8 mouse cellular contexts compared by ENCODE assay signal in genomic region chr6:99667290-99667689, GRCm38 (mm10). TPM values are rescaled to one million over a fixed set of nuclear protein-coding genes. Genes with fewer than 3 reads are reported as not detected.
A peak's percentile ranks its signal among the peaks of the same experiment; 100 is the strongest.
DNase-seq lines count a peak whose midpoint lies in the region; ATAC-seq and TF ChIP-seq lines count a peak whose summit lies in the region.

No protein-coding gene starts in this region.

- DNase-seq in lung, postnatal 10 days = peak; percentile 18
- no peak for DNase-seq in lung, adult 2 months
- no peak for DNase-seq in liver, postnatal 0 days
- DNase-seq in thymus, adult 2 months = no peak
- DNase-seq in frontal cortex, postnatal 36 days (ENCODE audit: low spot score in 2 of 2) = no peak
- DNase-seq in gastrocnemius, adult 8-10 months (ENCODE audit: low spot score in 2 of 2) = no peak
- no peak for DNase-seq in gastrocnemius, postnatal 36 days

- no peak for TF ChIP-seq CTCF in lung, adult 2 months (IDR thresholded peaks at IDR 0.05; ENCODE audit: insufficient read depth, low read length)
- TF ChIP-seq CTCF in liver, postnatal 0 days (IDR thresholded peaks at IDR 0.05; ENCODE audit: low read depth) = no peak
- TF ChIP-seq CTCF in thymus, adult 2 months (IDR thresholded peaks at IDR 0.05; ENCODE audit: borderline replicate concordance, control insufficient read depth, extremely low read depth, insufficient read depth, low read length, poor library complexity) = no peak

- H3K36me3 ChIP-seq in heart, embryonic 14.5 days (ENCODE audit: control insufficient read depth, insufficient read depth, low read length) = no peaks in the 10 kb centered on the region
- no peaks in the 10 kb centered on the region for H3K36me3 ChIP-seq in liver, postnatal 0 days (replicated peaks; ENCODE audit: insufficient read depth, low read length)
- no peaks in the 10 kb centered on the region for H3K36me3 ChIP-seq in thymus, adult 2 months (ENCODE audit: control insufficient read depth, insufficient read depth, low read length)

- TF ChIP-seq POLR2A in lung, adult 2 months (IDR thresholded peaks at IDR 0.05; ENCODE audit: borderline replicate concordance, extremely low read depth, low read depth, low read length) = no peak
- 0 out of 2 replicates have a peak, but pooled peaks have one; percentile 36 for TF ChIP-seq POLR2A in thymus, adult 2 months (IDR thresholded peaks at IDR 0.05; ENCODE audit: control insufficient read depth, extremely low read depth, insufficient read depth, low read length, poor library complexity)

- no peak overlapping the region for H3K27ac ChIP-seq in heart, embryonic 14.5 days (replicated peaks in 1 of 2; ENCODE audit: control insufficient read depth in 1 of 2, insufficient read depth in 1 of 2, low read depth in 2 of 2, low read length in 2 of 2)
- H3K27ac ChIP-seq in liver, postnatal 0 days (ENCODE audit: low read depth) = peak overlapping the region; percentile 59; the same call in 1 of the 2 replicates
- H3K27ac ChIP-seq in thymus, adult 2 months (ENCODE audit: control insufficient read depth, insufficient read depth, low read length) = peak overlapping the region; percentile 63

- WGBS in lung, adult 2 months = 47% methylated on average over 8 of the region's 8 CpGs
- WGBS in heart, embryonic 14.5 days = 53% methylated on average over 8 of the region's 8 CpGs
- 19% methylated on average over 8 of the region's 8 CpGs for WGBS in liver, postnatal 0 days (ENCODE audit: insufficient replicate concordance)
- 18% methylated on average over 8 of the region's 8 CpGs for WGBS in thymus, adult 2 months

- intact Hi-C loops in gastrocnemius, postnatal 36 days (cut with DNase I) = no loop called here

- peak overlapping the region; percentile 89 for H3K4me2 ChIP-seq in heart, embryonic 14.5 days (ENCODE audit: low read length)
- H3K4me2 ChIP-seq in liver, postnatal 0 days (ENCODE audit: low read depth, low read length) = peak overlapping the region; percentile 82

- peaks cover 3% of the 10 kb centered on the region for H3K4me1 ChIP-seq in lung, adult 2 months (ENCODE audit: control insufficient read depth, insufficient read depth, low read length)
- H3K4me1 ChIP-seq in heart, embryonic 14.5 days (ENCODE audit: control insufficient read depth in 2 of 2, insufficient read depth in 2 of 2, low read length in 2 of 2) = peaks cover 5 to 6% of the 10 kb centered on the region in 2 experiments; a peak in 2 of 4 replicates
- no peaks in the 10 kb centered on the region for H3K4me1 ChIP-seq in liver, postnatal 0 days (ENCODE audit: insufficient read depth)
- peaks cover 35% of the 10 kb centered on the region for H3K4me1 ChIP-seq in thymus, adult 2 months (replicated peaks; ENCODE audit: control insufficient read depth, insufficient read depth, low read length)

- H3K4me3 ChIP-seq in lung, adult 2 months (replicated peaks; ENCODE audit: extremely low read depth, low read depth, low read length) = no peak overlapping the region
- H3K4me3 ChIP-seq in heart, embryonic 14.5 days (ENCODE audit: control insufficient read depth in 1 of 2, insufficient read depth in 1 of 2, low read depth in 1 of 2, low read length in 2 of 2) = no peak overlapping the region; a peak in 1 of 4 replicates
- H3K4me3 ChIP-seq in liver, postnatal 0 days (ENCODE audit: low read depth, low read length) = peak overlapping the region; percentile 67
- peak overlapping the region; percentile 94 for H3K4me3 ChIP-seq in thymus, adult 2 months (ENCODE audit: control insufficient read depth, insufficient read depth, low read length)

- no peaks in the 10 kb centered on the region for H3K9me3 ChIP-seq in heart, embryonic 14.5 days (ENCODE audit: control insufficient read depth, low read length)
- H3K9me3 ChIP-seq in liver, postnatal 0 days (ENCODE audit: low read length) = no peaks in the 10 kb centered on the region

- H3K9ac ChIP-seq in heart, embryonic 14.5 days (ENCODE audit: low read length) = peak overlapping the region; percentile 87; the same call in 1 of the 2 replicates
- H3K9ac ChIP-seq in liver, postnatal 0 days (replicated peaks) = peak overlapping the region; percentile 16; the same call in 1 of the 2 replicates

- no peak for ATAC-seq in heart, embryonic 14.5 days (ENCODE audit: insufficient number of reproducible peaks, insufficient read depth, low FRiP score, low read depth)
- 0 out of 2 replicates have a peak, but pooled peaks have one; percentile 8 for ATAC-seq in liver, postnatal 0 days

- no peaks in the 10 kb centered on the region for H3K27me3 ChIP-seq in heart, embryonic 14.5 days (ENCODE audit: control insufficient read depth, insufficient read depth, low read length)
- peaks cover 4% of the 10 kb centered on the region; the same call in 1 of the 2 replicates for H3K27me3 ChIP-seq in liver, postnatal 0 days (ENCODE audit: insufficient read depth, low read length)
- H3K27me3 ChIP-seq in thymus, adult 2 months (ENCODE audit: control insufficient read depth, insufficient read depth, low read length) = no peaks in the 10 kb centered on the region

- no peak for TF ChIP-seq EP300 in liver, postnatal 0 days (IDR thresholded peaks at IDR 0.05; ENCODE audit: low read depth)

RNA-seq across cellular contexts. Expression of gene Gm20696, which starts 0.7 kb away (rescaled TPM):
- polyA plus RNA-seq in lung, adult 2 months (2012; rRNA removed) = 0.71 and 1.4 TPM in 2 replicates
- polyA plus RNA-seq in heart, embryonic 14.5 days (2014; fragmentation: Nextera tagmentation; extraction: Ambion mirVana) = 3.9 and 4.2 TPM in 2 replicates
- polyA plus RNA-seq in liver, postnatal 0 days (2015; fragmentation: Nextera tagmentation; extraction: Ambion mirVana) = 0.86 and 1.2 TPM in 2 replicates
- polyA plus RNA-seq in thymus, adult 2 months (2012; rRNA removed) = 2.7 and 3.3 TPM in 2 replicates
- 1 to 10 TPM in 1 of 4 experiments, under 1 TPM in 3; 0.72 to 1.3 (median 0.81) TPM for total RNA-seq in gastrocnemius, adult 8-10 months (2022)
- 1 to 10 TPM; 1.4 to 1.6 TPM for total RNA-seq in gastrocnemius, postnatal 36 days (2021)

RNA-seq across cellular contexts. Expression of gene Eif4e3, which starts 0.7 kb away (rescaled TPM):
- polyA plus RNA-seq in lung, adult 2 months (2012; rRNA removed) = 10.8 and 15.2 TPM in 2 replicates
- 7.9 and 10.1 TPM in 2 replicates for polyA plus RNA-seq in heart, embryonic 14.5 days (2014; fragmentation: Nextera tagmentation; extraction: Ambion mirVana)
- 3.8 and 4.3 TPM in 2 replicates for polyA plus RNA-seq in liver, postnatal 0 days (2015; fragmentation: Nextera tagmentation; extraction: Ambion mirVana)
- 30.4 and 34.4 TPM in 2 replicates for polyA plus RNA-seq in thymus, adult 2 months (2012; rRNA removed)
- 10 to 100 TPM; 30.8 to 37.5 (median 31.9) TPM for total RNA-seq in gastrocnemius, adult 8-10 months (2022)
- 10 to 100 TPM; 24.3 to 29.6 TPM for total RNA-seq in gastrocnemius, postnatal 36 days (2021)

RNA-seq across cellular contexts. Expression of gene Gpr27, which starts 25.2 kb away (rescaled TPM):
- polyA plus RNA-seq in lung, adult 2 months (2012; rRNA removed) = 3.0 and 4.2 TPM in 2 replicates
- 1.6 and 1.8 TPM in 2 replicates for polyA plus RNA-seq in heart, embryonic 14.5 days (2014; fragmentation: Nextera tagmentation; extraction: Ambion mirVana)
- polyA plus RNA-seq in liver, postnatal 0 days (2015; fragmentation: Nextera tagmentation; extraction: Ambion mirVana) = 0.17 and 0.18 TPM in 2 replicates
- polyA plus RNA-seq in thymus, adult 2 months (2012; rRNA removed) = 2.1 and 2.6 TPM in 2 replicates
- total RNA-seq in gastrocnemius, adult 8-10 months (2022) = under 1 TPM; 0.34 to 0.87 (median 0.66) TPM
- under 1 TPM; 0.66 to 0.96 TPM for total RNA-seq in gastrocnemius, postnatal 36 days (2021)

RNA-seq across cellular contexts. Expression of gene Prok2, which starts 58.9 kb away (rescaled TPM):
- not detected in 2 replicates for polyA plus RNA-seq in lung, adult 2 months (2012; rRNA removed)
- polyA plus RNA-seq in heart, embryonic 14.5 days (2014; fragmentation: Nextera tagmentation; extraction: Ambion mirVana) = not detected in 2 replicates
- 0.40 and 0.52 TPM in 2 replicates for polyA plus RNA-seq in liver, postnatal 0 days (2015; fragmentation: Nextera tagmentation; extraction: Ambion mirVana)
- polyA plus RNA-seq in thymus, adult 2 months (2012; rRNA removed) = 0.08 TPM in 1 of 2 replicates, not detected in the other
- not detected for total RNA-seq in gastrocnemius, adult 8-10 months (2022)
- not detected for total RNA-seq in gastrocnemius, postnatal 36 days (2021)

Comparison
In these comparisons a context has a peak if more than half of its experiments do, and no peak if none do; other contexts are left out.
1. H3K4me3 ChIP-seq: peak in liver, postnatal 0 days (single experiment) and thymus, adult 2 months (single experiment); none in lung, adult 2 months (single experiment) and heart, embryonic 14.5 days (0 of 2).
2. H3K27ac ChIP-seq: peak in liver, postnatal 0 days (single experiment) and thymus, adult 2 months (single experiment); none in heart, embryonic 14.5 days (0 of 2).